Mouse (Mus musculus) cortical plate, adult 2 months (tissue): ENCODE results near the gene Rhcg.

Experiments used
- CTCF ChIP-seq: fragments of 200-500 bp; IDR thresholded peaks from 2 replicates; pipeline ENCODE4 v1.5.1; 2011; ENCODE audit warnings: mild to moderate bottlenecking, control low read depth, low read length; ENCODE audit not compliant: insufficient read depth; ENCODE audit errors: extremely low read depth
- POLR2A ChIP-seq: fragments of 200-500 bp; IDR thresholded peaks from 2 replicates; pipeline ENCODE4 v1.6.1; 2011; ENCODE audit warnings: mild to moderate bottlenecking, low read length, control low read depth; ENCODE audit not compliant: insufficient read depth; ENCODE audit errors: extremely low read depth

GRCm38 (mm10) chr7:79611901-79612300, 5.6 kb downstream of the Rhcg start:
- no peak for TF ChIP-seq CTCF
- TF ChIP-seq POLR2A: no peak
